Mouse (Mus musculus): ENCODE measurements at regions not wholly inside any gene's neighbourhood (a gene's known extent, or its start where the extent isn't known, plus 50 kb on each side); places are given as distances from the start of the nearest gene placed in this dataset.
"Not testable (repeated sequence)": the region's sequence is repeated elsewhere in the genome, so short reads cannot be mapped to it uniquely, and the experiment has no call there.

DNA sequence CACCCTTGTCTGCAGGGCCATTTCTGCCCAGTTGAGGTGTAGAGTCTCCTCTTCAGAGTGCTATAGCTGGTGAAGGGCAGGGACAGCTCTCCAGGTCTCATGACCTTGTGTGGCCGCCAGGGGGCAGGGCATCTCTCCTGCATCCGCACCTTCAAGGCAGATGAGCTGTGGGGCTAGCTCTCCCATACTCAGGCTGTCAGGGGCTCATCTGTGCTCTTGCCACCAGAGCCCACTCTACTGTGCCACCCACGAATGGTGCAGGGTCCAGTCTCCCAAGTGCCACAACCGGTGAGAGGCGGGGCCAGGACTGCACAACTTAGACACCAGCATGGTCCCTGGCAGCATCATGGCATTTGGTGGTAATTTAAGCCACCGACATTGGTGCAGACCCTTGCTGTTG is 111.3 kb downstream of the Syt10 start:
- peak; percentile 64 for DNase-seq (ENCODE audit: low spot score)

DNA sequence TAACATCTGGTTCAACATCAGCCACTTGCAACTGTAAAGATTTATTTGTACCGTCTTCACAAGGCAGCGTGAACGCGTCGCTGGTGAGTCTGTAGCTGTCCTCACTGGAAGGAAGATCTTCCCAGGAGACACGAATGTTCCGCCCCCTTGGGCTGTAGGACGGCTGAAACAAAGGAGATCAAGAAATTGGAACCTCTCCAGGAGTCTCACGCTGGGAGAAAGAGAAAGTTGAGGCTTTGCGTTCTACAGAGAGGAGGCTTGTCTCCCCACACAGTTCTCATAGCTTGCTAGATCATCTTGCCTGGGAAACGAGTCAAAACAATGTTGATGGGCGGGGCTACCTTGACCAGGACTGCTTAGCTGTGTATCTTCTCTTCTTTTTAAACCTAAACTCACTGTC is 117.3 kb downstream of the Syt10 start:
- no peak for DNase-seq (ENCODE audit: low spot score)

DNA sequence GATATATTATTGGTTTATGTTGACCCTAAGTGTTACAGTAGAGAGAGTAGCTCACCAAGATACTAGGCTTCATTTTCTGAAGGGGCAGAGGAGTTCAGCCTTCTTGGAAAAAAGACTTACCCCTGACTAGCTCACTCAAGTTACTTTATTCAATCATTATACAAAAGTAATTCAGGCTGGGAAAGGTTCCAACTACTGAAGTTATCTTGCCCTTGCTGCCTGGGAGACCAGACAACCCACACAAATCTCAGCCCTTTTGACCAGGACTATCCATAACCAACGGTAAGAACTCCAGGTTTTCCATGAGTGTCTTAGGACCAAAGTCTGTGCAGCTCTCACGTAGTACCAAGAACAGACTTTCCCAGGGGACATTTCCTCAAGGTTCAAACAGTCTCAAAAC is 105.5 kb upstream of the Rabl2 start:
- DNase-seq (ENCODE audit: low spot score), result no peak

DNA sequence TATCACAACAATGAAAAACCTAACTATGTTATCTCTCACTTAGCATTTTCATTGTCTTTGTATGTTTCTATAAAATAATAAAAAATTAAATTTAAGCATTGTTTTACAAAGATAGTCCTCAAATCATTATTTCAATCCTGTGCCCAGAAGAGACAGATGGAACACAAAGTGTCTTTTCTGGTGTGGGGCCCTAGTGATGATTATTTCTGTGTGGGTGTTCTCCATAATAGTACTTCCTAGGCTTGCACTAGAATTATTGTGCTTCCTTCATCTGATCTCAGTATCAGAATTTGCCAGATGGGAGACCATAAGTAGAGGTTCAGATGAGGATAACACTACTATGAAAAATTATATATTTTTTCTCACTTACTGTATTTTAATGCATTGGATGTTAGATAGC is 84.6 kb upstream of the Rabl2 start:
- no peak for DNase-seq (ENCODE audit: low spot score)

DNA sequence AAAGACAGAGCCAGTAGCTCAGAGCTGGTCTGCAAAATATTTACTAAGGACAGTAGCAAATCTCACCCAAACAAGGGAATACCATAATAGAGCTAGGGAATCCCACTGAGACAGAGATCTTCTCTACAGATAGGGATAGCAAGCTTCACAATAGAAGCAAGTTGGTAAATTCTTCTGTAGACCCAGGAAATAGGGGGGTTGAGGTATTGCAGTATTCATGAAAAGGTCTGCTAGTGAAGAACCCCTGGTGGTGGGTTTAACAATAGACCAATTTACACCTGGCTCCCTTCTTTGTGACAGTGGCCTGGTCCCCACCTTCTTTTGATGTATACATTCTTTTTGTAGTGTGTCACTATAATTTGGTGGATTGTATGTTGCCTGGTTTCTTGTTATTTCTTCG is 64.8 kb upstream of the Rabl2 start:
- DNase-seq (ENCODE audit: low spot score), result not testable (repeated sequence)
